Mouse (Mus musculus): Measurements from ENCODE around the gene Twf2.

Gene Twf2

DNA sequence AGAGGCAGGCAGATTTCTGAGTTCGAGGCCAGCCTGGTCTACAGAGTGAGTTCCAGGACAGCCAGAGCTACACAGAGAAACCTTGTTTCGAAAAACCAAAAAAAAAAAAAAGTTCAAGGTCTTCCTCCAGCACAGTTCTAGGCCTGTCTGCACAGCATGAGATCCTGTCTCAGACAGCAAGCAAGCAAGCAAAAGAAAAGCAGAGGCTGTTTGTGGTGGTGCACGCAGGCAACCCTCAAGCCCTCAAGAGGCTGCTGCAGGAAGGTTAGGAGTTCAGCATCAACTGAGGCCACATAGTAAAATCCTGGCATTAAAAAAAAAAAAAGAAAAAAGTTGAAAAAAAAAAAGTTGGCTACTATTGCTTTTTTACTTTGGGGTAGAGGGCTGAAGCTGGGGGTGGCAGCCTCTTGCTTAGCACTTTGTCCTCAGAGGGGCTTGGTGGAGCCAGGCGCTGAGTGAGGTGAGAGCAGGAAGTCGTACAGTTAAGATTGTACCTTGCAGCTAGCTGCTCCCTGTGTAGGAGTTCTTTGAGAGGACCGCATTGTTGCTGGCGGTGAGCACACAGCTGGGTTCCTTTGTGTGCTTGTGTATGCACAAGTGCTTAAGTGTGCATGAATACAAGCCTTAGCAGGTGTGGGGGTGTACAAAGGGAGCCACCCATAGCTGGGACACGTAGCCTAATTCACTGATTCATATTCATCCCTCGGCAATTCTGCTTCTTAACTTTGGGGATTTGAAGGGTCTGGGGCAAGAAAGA is 8.1 kb downstream of the Twf2 start:
- no peak for DNase-seq (ENCODE audit: low read depth in 1 of 2, low spot score in 2 of 2)

DNA sequence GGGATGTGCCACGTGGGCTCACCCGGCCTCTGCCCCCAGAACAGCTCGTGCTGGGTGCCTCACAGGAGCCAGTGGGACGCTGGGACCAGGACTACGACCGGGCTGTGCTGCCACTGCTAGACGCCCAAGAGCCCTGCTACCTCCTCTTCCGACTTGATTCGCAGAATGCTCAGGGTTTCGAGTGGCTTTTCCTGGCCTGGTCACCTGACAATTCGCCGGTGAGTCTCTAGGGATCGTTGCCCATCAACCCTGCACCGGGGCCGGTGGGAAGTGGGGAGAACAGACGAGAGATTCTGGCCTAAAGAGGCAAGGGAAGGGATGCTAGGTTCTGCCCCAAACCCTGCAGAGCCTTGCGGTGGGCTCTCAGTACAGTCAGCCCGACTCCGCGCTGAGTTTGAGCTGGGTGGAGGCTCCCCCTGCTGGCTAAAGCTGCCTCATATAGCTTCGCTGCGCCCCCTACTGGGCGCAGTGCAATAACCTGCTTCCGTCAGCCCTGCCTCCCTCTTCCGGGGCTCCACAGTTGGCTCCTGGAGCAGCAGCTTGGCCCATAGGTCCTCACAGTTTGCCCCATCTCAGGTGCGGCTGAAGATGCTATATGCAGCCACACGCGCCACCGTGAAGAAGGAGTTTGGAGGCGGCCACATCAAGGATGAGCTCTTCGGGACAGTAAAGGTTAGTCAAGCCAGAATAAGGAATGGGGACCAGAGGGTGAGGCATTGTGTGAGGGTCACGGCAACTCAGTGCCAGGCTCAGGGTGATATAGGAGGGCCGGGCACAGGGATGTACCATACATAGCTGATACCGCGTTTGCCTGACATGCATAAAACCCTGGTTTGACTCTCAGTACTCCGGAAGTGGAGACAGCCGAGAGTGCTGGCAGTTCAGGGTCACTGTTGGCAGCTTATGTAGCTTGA is 9.0 kb downstream of the Twf2 start:
- peak in 1 of 2 experiments; percentile 70 for DNase-seq (ENCODE audit: low read depth in 1 of 2, low spot score in 2 of 2)

- no peak for DNase-seq (ENCODE audit: low read depth in 1 of 2, low spot score in 2 of 2)
Measured at GRCm38 (mm10) chr9:106212594-106212981, 9.7 kb downstream of the Twf2 start.

- DNase-seq (ENCODE audit: low read depth in 1 of 2, low spot score in 2 of 2), result no peak
Measured at GRCm38 (mm10) chr9:106215341-106216125, 12.6 kb downstream of the Twf2 start.

DNA sequence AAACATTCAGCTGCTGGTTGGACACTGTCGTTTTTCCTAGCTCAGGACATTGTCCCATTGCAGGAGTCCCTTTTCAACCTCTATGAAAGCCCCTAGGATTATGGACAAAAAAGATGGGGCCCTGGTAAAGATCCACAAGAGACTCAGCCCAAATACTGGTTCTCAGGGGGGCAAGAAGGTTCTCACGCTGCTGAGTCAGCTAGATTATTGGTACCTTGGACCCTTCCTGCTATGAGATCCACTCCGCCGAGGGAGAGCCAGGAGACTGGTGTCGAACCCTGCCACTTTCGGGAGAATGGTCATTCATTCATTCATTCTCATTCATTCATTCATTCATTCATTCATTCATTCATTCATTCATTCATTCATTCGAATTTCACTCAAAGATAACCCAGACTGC is 14.1 kb downstream of the Twf2 start:
- no peak for DNase-seq (ENCODE audit: low read depth in 1 of 2, low spot score in 2 of 2)

DNA sequence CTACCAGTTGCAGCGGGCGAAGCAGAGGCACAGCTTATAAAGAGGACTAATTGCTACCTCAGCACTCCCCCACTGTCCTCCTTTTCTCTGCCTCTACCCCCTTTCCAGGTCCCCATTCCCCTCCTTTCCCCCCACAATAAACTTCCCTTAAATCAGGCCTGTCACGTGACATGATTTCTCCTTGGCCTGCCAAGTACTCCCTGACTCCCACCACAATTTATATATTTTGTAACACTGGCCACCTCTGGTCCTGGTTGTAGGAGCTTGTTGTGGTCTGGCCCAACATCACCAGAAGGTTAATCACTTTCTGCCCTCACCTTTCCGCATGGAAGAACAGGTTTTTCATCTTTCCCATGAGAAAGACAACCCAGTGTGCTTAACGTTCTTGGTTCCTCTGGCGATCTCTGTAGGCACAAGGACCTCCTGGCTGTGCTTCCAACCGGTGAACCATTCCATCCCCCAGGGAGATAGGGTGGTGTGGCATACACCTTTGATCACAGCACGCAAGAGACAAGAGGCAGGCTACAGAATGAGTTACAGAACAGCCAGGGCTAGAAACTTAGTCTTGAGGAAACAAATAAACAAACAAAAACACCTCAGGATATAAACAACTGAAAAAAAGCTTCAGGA is 18.1 kb downstream of the Twf2 start:
- no peak for DNase-seq (ENCODE audit: low read depth in 1 of 2, low spot score in 2 of 2)

GRCm38 (mm10) chr9:106222261-106222851 is 19.4 kb downstream of the Twf2 start, which contains the start of gene Tlr9:
Gene Tlr9, plus strand, starts transcription at chr9:106222598.
- DNase-seq (ENCODE audit: low read depth in 1 of 2, low spot score in 2 of 2), result peak in 1 of 2 experiments; percentile 49

DNA sequence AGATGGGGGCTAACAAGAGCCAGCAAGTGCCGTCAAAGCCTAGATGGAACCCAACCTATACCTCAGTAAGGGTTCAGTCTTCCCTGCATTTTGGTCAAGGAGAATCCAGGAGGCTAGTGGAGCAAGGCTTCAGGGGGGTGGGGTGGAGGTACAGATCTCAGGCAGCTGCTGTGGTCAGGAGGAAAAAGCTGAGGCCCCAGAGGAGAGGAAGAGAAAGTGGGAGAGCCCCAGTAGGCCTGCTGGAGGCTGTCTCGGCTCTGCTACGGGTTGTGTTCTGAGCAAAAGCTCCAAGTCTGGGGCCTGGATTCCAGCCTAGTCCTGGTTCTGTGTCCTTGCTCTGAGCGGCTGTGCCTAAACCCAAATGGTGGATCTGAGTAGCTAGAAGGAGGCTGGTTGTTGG is 20.1 kb downstream of the Twf2 start:
- peak in 1 of 2 experiments; percentile 40 for DNase-seq (ENCODE audit: low read depth in 1 of 2, low spot score in 2 of 2)

DNA sequence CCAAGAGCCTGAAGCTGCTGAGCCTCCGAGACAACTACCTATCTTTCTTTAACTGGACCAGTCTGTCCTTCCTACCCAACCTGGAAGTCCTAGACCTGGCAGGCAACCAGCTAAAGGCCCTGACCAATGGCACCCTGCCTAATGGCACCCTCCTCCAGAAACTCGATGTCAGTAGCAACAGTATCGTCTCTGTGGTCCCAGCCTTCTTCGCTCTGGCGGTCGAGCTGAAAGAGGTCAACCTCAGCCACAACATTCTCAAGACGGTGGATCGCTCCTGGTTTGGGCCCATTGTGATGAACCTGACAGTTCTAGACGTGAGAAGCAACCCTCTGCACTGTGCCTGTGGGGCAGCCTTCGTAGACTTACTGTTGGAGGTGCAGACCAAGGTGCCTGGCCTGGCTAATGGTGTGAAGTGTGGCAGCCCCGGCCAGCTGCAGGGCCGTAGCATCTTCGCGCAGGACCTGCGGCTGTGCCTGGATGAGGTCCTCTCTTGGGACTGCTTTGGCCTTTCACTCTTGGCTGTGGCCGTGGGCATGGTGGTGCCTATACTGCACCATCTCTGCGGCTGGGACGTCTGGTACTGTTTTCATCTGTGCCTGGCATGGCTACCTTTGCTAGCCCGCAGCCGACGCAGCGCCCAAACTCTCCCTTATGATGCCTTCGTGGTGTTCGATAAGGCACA is 22.7 kb downstream of the Twf2 start:
- no peak for DNase-seq (ENCODE audit: low read depth in 1 of 2, low spot score in 2 of 2)

GRCm38 (mm10) chr9:106226151-106226682 is 23.3 kb downstream of the Twf2 start:
- DNase-seq (ENCODE audit: low read depth in 1 of 2, low spot score in 2 of 2), result no peak

- no peak for DNase-seq (ENCODE audit: low read depth in 1 of 2, low spot score in 2 of 2)
Measured at GRCm38 (mm10) chr9:106227790-106228429, 25.0 kb downstream of the Twf2 start.

DNA sequence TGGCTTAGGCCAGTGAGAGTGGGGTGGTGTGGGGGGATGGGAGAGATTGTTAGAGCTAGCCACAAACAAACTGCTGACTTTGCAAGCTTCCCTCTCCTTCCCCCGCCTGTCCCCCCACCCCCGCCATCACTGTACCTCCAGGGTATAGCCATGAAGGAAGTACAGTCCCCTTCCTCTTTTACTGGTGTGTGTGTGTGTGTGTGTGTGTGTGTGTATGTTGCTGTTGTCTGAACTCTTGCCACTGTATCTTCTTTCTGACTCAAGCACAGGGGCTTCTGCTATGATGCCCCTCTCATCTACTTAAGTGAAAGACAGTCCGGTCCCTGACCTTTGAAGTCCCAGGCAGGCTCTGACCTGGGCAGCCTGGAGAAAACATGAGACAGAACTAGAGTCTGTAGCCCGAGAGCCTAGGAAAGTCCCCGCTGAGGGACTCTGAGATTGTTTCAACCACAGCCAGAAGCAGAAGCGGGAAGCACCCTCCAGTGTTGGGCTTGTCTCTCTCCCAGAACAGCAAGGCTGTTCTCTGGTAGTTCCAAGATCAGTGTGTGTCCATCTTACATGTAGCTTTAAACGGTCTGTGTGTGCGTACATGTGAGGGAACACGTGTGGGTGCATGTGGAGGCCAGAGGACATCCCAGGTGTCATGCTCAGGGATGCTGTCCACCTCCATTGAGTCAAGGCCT is 27.3 kb downstream of the Twf2 start:
- DNase-seq (ENCODE audit: low read depth in 1 of 2, low spot score in 2 of 2), result peak; percentile 41 to 73

- no peak for DNase-seq (ENCODE audit: low read depth in 1 of 2, low spot score in 2 of 2)
Measured at GRCm38 (mm10) chr9:106230734-106231106, 27.8 kb downstream of the Twf2 start.

- DNase-seq (ENCODE audit: low read depth in 1 of 2, low spot score in 2 of 2), result no peak
Measured at GRCm38 (mm10) chr9:106231220-106231619, 28.3 kb downstream of the Twf2 start.

- no peak for DNase-seq (ENCODE audit: low read depth in 1 of 2, low spot score in 2 of 2)
Measured at GRCm38 (mm10) chr9:106231816-106232215, 28.9 kb downstream of the Twf2 start.

- DNase-seq (ENCODE audit: low read depth in 1 of 2, low spot score in 2 of 2), result no peak
Measured at GRCm38 (mm10) chr9:106232956-106233355, 30.0 kb downstream of the Twf2 start.

- no peak for DNase-seq (ENCODE audit: low read depth in 1 of 2, low spot score in 2 of 2)
Measured at GRCm38 (mm10) chr9:106233953-106234352, 31.0 kb downstream of the Twf2 start.

GRCm38 (mm10) chr9:106235194-106235830 is 32.4 kb downstream of the Twf2 start:
- DNase-seq (ENCODE audit: low read depth in 1 of 2, low spot score in 2 of 2), result no peak
